Mouse (Mus musculus) embryo, embryonic 10 days (tissue): ENCODE results near the gene Hdgfl2.
A peak's percentile ranks its signal among the peaks of the same experiment; 100 is the strongest.

Source experiments
- DNase-seq: peaks from one replicate; pipeline ENCODE4 v3.0.0-alpha.2; 2015; ENCODE audit warnings: low spot score

Gene Hdgfl2

DNA sequence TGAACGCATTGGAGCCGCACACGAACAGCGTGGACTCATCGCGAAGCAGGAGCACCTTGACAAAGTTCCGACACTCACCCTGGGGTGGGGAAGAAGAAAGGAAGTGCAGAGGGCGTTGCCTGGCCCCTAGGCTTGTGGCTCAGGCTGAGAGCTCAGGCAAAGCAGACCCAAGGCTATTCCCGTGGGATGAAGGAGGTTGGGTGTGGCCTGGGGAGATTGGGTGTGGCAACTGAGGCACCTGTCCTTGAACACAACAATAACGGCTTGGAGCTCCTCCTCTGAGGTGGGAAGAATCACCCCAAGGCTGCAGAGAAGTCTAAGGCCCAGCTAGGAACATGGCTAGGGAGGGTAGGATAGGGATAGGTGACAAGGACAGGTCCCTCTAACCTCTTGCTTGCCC, 51.7 kb downstream of the Hdgfl2 start:
- no peak for DNase-seq

GRCm38 (mm10) chr17:56131814-56132213, 52.4 kb downstream of the Hdgfl2 start:
- peak; percentile 49 for DNase-seq

GRCm38 (mm10) chr17:56132661-56133060, 53.2 kb downstream of the Hdgfl2 start:
- peak; percentile 67 for DNase-seq

DNA sequence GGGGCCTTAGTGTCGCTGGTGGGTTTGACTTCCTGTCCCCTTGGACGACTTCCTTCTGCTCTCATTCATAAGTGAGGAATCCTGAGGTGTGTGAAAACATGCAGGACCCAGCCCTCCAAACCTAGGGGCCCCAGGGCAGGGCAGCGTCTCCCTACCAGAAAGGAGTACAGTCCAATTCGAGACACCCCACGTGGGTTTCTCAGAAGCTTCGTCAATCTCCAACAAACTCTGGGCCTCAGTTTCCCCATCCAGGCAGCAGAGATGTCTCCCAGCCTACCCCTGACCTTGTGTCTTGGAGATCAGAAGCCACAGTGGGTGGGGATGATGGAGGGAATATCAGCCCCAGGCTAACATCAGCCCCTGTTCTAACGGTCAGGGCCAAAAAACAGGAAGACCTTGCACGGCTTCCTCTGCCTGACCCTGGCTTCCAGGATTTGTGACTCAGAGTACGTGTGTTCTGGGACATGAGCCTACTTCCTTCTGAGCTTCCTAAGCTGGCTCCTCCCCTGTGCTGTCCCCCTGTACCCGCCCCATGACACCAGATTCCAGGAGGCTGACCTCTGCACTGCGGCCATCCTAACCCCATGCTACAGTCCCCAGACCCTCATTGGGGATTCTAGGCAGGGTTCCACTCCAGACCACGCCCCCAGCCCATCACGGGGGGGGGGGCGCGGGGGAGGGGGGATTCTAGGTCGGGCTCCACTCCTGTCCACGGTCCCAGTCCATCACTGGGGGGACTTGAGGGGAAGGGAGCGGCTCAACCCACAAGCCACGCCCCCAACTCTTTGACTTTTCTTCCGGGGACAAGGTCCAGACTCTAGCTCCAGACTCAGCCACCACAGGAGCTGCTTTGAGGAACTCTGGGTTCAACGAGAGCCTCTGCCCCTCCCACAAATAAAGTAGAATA, 54.3 kb downstream of the Hdgfl2 start:
- DNase-seq = peak; percentile 77

- DNase-seq = peak; percentile 62
Observed at GRCm38 (mm10) chr17:56134463-56134971, 55.1 kb downstream of the Hdgfl2 start.

- DNase-seq = no peak
Observed at GRCm38 (mm10) chr17:56136558-56136957, 57.1 kb downstream of the Hdgfl2 start.

GRCm38 (mm10) chr17:56137839-56138613, 58.6 kb downstream of the Hdgfl2 start:
- DNase-seq = no peak

- DNase-seq = no peak
Observed at GRCm38 (mm10) chr17:56139355-56139754, 59.9 kb downstream of the Hdgfl2 start.

GRCm38 (mm10) chr17:56139858-56140595, 60.6 kb downstream of the Hdgfl2 start, which contains the start of gene Sema6b:
Sema6b (minus strand) TSS chr17:56140343.
- peak; percentile 78 for DNase-seq

DNA sequence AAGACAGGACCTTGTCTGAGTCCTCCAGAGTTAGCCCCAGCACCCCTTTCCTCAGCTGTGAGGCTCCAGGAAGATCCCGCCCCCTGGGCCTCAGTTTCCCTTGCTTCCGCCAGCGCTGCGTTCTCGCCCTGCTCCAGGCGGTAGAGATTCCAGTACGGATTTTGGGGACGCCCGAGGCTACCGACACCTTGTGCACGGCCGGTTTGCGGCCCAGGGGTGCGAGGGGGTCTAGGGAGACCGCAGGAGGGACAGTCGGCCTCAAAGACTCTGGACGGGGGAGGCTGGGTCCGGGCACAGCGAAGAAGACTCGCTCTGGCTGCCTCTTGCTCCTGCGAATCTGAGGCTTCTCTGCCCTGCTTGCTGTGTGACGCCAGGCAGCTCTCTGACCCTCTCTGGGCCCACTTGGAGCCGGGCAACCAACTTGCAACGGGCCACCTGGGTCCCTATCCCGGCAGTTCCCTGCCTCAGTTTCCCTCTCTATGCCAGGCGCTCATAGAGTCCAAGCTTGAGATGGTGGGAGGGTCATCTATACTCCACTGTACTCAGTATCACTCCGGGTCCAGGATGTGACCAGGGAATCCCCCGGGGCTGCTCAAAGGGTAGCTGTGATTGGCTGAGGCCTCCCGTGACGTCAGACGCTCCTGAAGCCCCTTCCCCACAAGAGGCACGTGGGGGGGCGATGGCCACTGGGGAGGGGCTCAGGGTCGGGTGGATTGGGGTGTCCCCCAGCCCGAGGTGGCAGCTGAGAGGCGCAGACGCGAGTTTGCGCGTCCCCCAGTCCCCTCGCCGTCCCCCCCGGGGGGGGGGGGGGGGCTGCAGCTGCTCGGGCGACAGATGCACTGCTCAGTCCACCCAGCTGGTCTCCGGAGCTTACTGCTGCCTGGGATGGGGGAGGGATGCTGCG, 62.5 kb downstream of the Hdgfl2 start:
- peak; percentile 68 for DNase-seq

- DNase-seq = no peak
Observed at GRCm38 (mm10) chr17:56144546-56144945, 65.1 kb downstream of the Hdgfl2 start.

DNA sequence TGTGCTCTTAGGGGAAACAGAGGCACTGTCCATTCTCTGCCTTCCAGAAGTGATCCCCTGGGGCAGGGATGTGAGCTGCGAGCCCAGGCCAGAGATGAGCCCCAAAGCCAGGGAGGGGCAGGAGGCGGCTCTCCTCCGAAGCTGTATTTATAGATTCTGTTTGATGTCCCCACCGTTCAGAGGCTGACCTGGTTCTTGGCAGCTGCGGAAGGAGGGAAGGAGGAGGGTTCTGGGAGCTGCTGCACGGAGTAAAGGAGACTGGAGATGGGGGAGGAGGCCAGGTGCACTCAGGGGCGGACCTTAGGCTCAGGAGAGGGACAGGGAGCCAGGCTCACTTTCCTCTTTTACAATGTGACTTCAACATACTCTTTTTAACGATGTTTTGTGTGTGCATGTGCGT, 66.7 kb downstream of the Hdgfl2 start:
- no peak for DNase-seq

GRCm38 (mm10) chr17:56147420-56147819, 68.0 kb downstream of the Hdgfl2 start:
- no peak for DNase-seq

DNA sequence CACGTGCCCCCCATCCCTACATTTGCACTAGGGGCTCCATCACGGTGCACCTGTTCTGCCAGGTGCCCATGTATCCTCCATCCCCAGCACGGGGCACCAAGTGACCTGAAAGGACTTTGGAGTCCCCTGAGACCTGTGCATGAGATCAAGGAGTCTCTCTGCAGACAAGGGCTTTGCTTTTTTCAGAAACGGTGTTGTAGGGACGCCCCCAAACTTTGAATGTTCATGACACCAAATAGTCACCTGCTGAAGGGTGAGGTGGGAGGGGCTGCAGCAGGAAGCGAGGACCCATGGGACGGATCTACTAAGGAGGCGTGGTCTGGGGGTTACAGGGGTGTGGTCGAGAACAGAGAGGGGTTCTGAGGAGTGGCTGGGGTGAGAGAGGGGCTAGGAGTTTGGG, 68.8 kb downstream of the Hdgfl2 start:
- DNase-seq = no peak

DNA sequence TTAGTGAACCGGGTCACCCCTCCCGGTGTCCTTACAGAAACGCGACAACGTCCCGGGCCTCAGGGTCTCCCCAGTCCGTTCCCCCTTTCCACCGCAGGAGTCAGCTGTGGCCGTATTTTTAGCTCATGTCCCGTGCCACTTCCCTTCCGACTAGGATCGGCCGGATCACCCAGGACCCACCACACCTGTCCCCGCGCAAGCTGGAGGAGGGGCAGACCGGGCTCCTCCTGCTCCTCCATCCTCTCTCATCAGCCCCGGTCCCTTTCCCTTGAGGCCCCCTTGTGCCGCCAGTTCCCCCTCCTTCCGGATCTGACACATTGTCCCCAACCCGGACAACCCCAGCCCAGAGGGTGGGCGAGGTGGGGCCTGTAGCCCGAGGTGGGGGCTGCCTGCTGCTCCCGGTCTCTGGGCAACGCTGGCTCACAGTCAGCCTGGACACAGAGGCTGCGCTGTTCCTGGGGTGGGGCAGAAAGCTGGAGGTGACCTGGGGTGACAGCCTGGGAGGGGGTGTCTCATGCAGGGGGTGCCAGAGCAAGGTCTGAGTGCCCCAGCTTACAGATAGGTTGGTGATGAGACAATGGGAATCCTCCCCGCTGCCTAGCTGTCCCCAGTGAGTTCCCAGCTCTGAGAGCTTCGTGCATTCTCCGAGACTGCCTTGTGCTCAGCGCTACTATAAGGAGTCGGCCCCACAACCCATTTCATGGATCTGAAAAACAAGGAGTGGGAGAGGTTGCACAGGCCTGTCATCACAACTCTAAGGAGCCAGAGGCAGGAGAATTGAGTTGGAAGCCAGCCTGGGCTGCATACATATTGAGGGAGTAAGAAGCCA, 69.6 kb downstream of the Hdgfl2 start:
- DNase-seq = no peak

GRCm38 (mm10) chr17:56149897-56150296, 70.5 kb downstream of the Hdgfl2 start:
- no peak for DNase-seq
